Mouse (Mus musculus) cortical plate, adult 2 months (tissue): ENCODE data around the gene Tac4.

Experiments used
- CTCF ChIP-seq: fragments of 200-500 bp; IDR thresholded peaks from 2 replicates; pipeline ENCODE4 v1.5.1; 2011; ENCODE audit warnings: mild to moderate bottlenecking, control low read depth, low read length; ENCODE audit not compliant: insufficient read depth; ENCODE audit errors: extremely low read depth
- POLR2A ChIP-seq: fragments of 200-500 bp; IDR thresholded peaks from 2 replicates; pipeline ENCODE4 v1.6.1; 2011; ENCODE audit warnings: mild to moderate bottlenecking, low read length, control low read depth; ENCODE audit not compliant: insufficient read depth; ENCODE audit errors: extremely low read depth

DNA sequence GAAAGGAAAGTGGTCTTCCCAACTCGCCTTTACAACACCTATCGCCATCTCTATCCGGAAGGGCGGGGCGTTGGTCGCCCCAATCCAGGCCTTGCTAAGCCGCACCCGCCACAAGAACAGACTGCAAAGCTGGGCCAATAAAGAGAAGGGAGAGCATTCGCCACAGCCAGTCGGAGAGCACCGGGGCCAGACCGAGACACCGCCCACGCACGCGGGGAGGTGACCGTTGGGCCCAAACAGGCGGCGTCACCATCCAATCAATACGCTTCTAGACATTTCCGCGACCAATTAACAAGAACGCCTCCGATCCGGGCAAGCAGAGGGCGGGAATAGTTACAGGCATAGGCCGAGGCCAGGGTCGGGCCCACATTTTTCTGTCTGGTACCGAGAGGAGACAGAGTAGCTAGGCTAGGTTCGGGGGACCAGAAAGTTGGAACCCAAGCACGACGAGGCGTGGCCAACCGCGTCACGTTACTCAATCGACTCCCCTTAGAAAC is 48.2 kb downstream of the Tac4 start:
- TF ChIP-seq CTCF (no peak), POLR2A (peak; percentile 77)
